23 mouse cellular contexts compared by ENCODE assay signal in the genomic region with DNA sequence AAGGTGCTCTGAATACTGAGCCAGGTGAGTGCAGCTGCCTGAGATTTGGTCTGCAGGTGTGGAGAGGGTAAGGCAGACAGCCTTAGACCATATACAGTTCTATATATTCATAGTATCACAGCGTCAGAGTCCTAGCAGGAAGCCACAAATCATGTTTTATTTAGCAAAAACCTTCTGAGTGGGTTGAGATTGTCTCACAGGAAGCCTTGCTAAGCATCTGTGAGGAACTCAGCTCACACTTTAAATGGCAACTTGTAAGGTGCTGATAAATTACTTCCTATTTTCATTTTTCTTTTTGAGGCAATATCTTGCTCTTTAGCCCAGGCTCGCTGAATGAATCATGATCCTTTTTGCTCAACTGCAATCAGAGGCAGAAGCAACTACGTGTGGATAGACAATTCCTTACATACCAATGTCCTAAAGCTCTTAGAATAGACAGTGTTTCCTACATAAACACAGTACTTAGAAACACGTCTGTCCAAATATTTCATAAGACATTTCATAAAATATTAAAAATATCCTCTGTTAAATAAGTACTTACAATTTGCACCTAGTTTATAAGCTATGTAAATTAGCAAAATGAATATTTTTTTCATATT.
DNase-seq lines count a peak whose midpoint lies in the region; ATAC-seq and TF ChIP-seq lines count a peak whose summit lies in the region.
"Had no signal": no experiment of that assay in that cellular context is flagged by ENCODE, and none has a peak within 500 bp of the region (broad histone marks: within the 10 kb centered on the region; RNA-seq: fewer than 3 reads in every experiment).

No protein-coding gene starts in this region.

- TF ChIP-seq CTCF in spleen, adult 2 months (IDR thresholded peaks at IDR 0.05; ENCODE audit: extremely low read depth, insufficient read depth, insufficient read length, insufficient replicate concordance): no peak

- no peaks in the 10 kb centered on the region for H3K9me3 ChIP-seq in liver, embryonic 16.5 days (replicated peaks; ENCODE audit: control insufficient read depth, low read length)
- no peaks in the 10 kb centered on the region for H3K9me3 ChIP-seq in liver, embryonic 12.5 days (replicated peaks)
- H3K9me3 ChIP-seq: embryonic facial prominence, embryonic 15.5 days; heart, embryonic 13.5 days; hindbrain, embryonic 15.5 days; liver, embryonic 15.5 days had no signal

- no peaks in the 10 kb centered on the region for H3K4me1 ChIP-seq in liver, embryonic 16.5 days (ENCODE audit: control insufficient read depth, low read depth, low read length)
- no peaks in the 10 kb centered on the region for H3K4me1 ChIP-seq in liver, embryonic 12.5 days
- H3K4me1 ChIP-seq in spleen, adult 2 months (ENCODE audit: control insufficient read depth, insufficient read depth, insufficient read length): peaks cover 9% of the 10 kb centered on the region; the same call in 1 of the 2 replicates
- H3K4me1 ChIP-seq: liver, embryonic 15.5 days had no signal

- no peak for TF ChIP-seq POLR2A in spleen, adult 2 months (IDR thresholded peaks at IDR 0.05; ENCODE audit: low read depth, low read length)

- no peak overlapping the region for H3K9ac ChIP-seq in liver, embryonic 16.5 days (ENCODE audit: low read depth, low read length)
- H3K9ac ChIP-seq in liver, embryonic 12.5 days: no peak overlapping the region
- H3K9ac ChIP-seq: embryonic facial prominence, embryonic 15.5 days; heart, embryonic 13.5 days; hindbrain, embryonic 15.5 days; liver, embryonic 15.5 days had no signal

- H3K4me2 ChIP-seq in liver, embryonic 16.5 days (ENCODE audit: low read depth, low read length): no peak overlapping the region
- H3K4me2 ChIP-seq in liver, embryonic 12.5 days: no peak overlapping the region
- H3K4me2 ChIP-seq: embryonic facial prominence, embryonic 15.5 days; heart, embryonic 13.5 days; hindbrain, embryonic 15.5 days; liver, embryonic 15.5 days had no signal

- no peak overlapping the region for H3K4me3 ChIP-seq in liver, embryonic 16.5 days (ENCODE audit: low read depth, low read length)
- H3K4me3 ChIP-seq in liver, embryonic 12.5 days: no peak overlapping the region
- no peak overlapping the region for H3K4me3 ChIP-seq in spleen, adult 2 months (ENCODE audit: extremely low read depth, insufficient read depth, insufficient read length)
- H3K4me3 ChIP-seq: embryonic facial prominence, embryonic 15.5 days; forebrain, embryonic 10.5 days; heart, embryonic 13.5 days; hindbrain, embryonic 15.5 days; liver, embryonic 15.5 days had no signal

- peak; percentile 24; the same call in 1 of the 2 replicates for ATAC-seq in liver, embryonic 16.5 days (ENCODE audit: low read depth)
- no peak for ATAC-seq in liver, embryonic 12.5 days
- peak; percentile 63 for ATAC-seq in granulocyte monocyte progenitor cell, adult 5-6 weeks (replicated peaks; ENCODE audit: poor library complexity, severe bottlenecking)
- ATAC-seq: intestine, embryonic 16.5 days had no signal

- 17% methylated on average over 4 of the region's 4 CpGs for WGBS in liver, embryonic 16.5 days (ENCODE audit: insufficient replicate concordance)
- WGBS in liver, embryonic 12.5 days (ENCODE audit: insufficient replicate concordance): 29% methylated on average over 4 of the region's 4 CpGs
- WGBS in spleen, adult 2 months: 7% methylated on average over 4 of the region's 4 CpGs

- no peak overlapping the region for H3K27ac ChIP-seq in liver, embryonic 16.5 days (ENCODE audit: low read length)
- H3K27ac ChIP-seq in liver, embryonic 12.5 days: no peak overlapping the region
- H3K27ac ChIP-seq in spleen, adult 2 months (ENCODE audit: insufficient read depth, low read length): 0 out of 2 replicates have a peak overlapping the region, but pooled peaks have one; percentile 15
- H3K27ac ChIP-seq: embryonic facial prominence, embryonic 15.5 days; forebrain, embryonic 10.5 days; heart, embryonic 13.5 days; hindbrain, embryonic 15.5 days; liver, embryonic 15.5 days had no signal

- intact Hi-C loops in left cerebral cortex, postnatal 10 days (cut with DNase I): no loop called here

- H3K27me3 ChIP-seq in liver, embryonic 16.5 days (ENCODE audit: control insufficient read depth, insufficient read depth, low read depth, low read length): no peaks in the 10 kb centered on the region
- H3K27me3 ChIP-seq in liver, embryonic 12.5 days (replicated peaks): no peaks in the 10 kb centered on the region
- no peaks in the 10 kb centered on the region for H3K27me3 ChIP-seq in spleen, adult 2 months (ENCODE audit: control insufficient read depth, insufficient read depth, low read length)
- H3K27me3 ChIP-seq: embryonic facial prominence, embryonic 15.5 days; heart, embryonic 13.5 days; hindbrain, embryonic 15.5 days; liver, embryonic 15.5 days had no signal

- no peak for DNase-seq in spleen, adult 2 months (ENCODE audit: low read depth in 1 of 2, low spot score in 2 of 2)
- DNase-seq in spleen, postnatal 14 days (ENCODE audit: low spot score in 2 of 2): no peak
- DNase-seq in ovary, adult 18-20 months (ENCODE audit: low spot score): no peak
- DNase-seq in left cerebral cortex, postnatal 10 days (ENCODE audit: extremely low spot score in 1 of 2, low spot score in 2 of 2): no peak
- DNase-seq: adrenal gland, postnatal 14 days; cerebellum, adult 18-20 months; cerebellum, postnatal 25 days; gastrocnemius, postnatal 10 days; heart, adult 18-20 months; kidney, postnatal 4 days; lung, postnatal 4 days; retina, postnatal 1 day; right cerebral cortex, postnatal 4 days; thymus, postnatal 36 days had no signal

- H3K36me3 ChIP-seq in liver, embryonic 16.5 days (ENCODE audit: control insufficient read depth, insufficient read depth): no peaks in the 10 kb centered on the region
- H3K36me3 ChIP-seq in liver, embryonic 12.5 days: no peaks in the 10 kb centered on the region
- H3K36me3 ChIP-seq in spleen, adult 2 months (ENCODE audit: control insufficient read depth, insufficient read depth, low read length): no peaks in the 10 kb centered on the region
- H3K36me3 ChIP-seq: embryonic facial prominence, embryonic 15.5 days; forebrain, embryonic 10.5 days; heart, embryonic 13.5 days; hindbrain, embryonic 15.5 days; liver, embryonic 15.5 days had no signal
